Mouse (Mus musculus): Measurements from ENCODE around the gene Tusc2.

DNA sequence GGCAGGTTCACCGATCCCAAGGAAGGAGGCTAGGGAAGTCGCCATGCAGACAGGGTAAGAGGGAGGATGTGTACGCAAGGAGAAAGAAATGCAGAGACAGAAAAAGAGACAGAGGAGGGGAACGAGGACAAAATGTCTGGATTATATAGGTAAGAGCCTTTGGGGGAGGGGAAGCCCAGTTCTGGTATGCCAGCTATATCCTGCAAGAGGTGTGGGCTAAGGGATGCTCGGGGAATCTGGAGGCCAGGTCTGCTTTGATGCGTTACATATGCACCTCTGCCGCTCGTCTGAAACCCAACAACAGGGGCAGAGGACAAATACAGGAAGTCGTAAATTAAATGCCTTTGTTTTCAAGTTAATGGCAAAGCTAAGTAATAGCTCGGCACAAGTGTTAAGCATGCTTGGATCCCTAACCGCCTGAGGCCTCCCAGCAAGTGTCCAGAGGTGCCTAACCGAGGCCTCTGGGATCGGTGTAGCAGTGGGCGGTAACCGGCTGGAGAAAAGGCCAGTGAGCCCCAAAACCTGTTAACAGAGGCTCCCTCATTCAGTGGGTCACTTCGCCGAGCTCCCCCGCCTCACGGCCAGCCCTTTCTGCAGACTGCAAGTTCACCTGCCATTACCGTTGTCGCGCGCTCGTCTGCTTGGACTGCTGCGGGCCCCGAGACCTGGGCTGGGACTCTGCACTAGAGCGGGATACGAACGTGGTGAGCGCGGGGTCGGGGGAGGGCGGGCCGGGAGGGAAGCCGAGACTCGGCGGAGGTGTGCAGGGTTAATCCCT lies 9.3 kb upstream of the Tusc2 start:
- TF ChIP-seq POLR2A (IDR thresholded peaks at IDR 0.05; ENCODE audit: borderline replicate concordance, insufficient read depth, low read length) (no peak), CTCF (IDR thresholded peaks at IDR 0.05; ENCODE audit: borderline replicate concordance, insufficient read depth, low read depth, low read length) (no peak)

Data from cerebellum, adult 2 months (tissue).